Mouse (Mus musculus) midbrain, embryonic 12.5 days (tissue): ENCODE results near the gene A930009A15Rik. TPM values are rescaled to one million over a fixed set of nuclear protein-coding genes. Genes with fewer than 3 reads are reported as not detected.
A peak's percentile ranks its signal among the peaks of the same experiment; 100 is the strongest.

Experiments
- ATAC-seq: fragments of 200-750 bp; cut with Nextera tagmentation; 2 replicates; pipeline ENCODE4 v1.8.0; 2017; ENCODE audit warnings: low read depth, moderate TSS enrichment, moderate library complexity; ENCODE audit not compliant: low FRiP score
- H3K27ac ChIP-seq: fragments of 300-500 bp; sonication (generic); replicated peaks from 2 replicates; pipeline ENCODE4 v1.5.1; 2016; ENCODE audit warnings: mild to moderate bottlenecking
- H3K27me3 ChIP-seq: fragments of 300-500 bp; sonication (generic); 2 replicates; pipeline ENCODE4 v1.6.1; 2016; ENCODE audit warnings: mild to moderate bottlenecking
- H3K36me3 ChIP-seq: fragments of 300-500 bp; sonication (generic); 2 replicates; pipeline ENCODE4 v1.6.1; 2016
- H3K4me1 ChIP-seq: fragments of 300-500 bp; sonication (generic); 2 replicates; pipeline ENCODE4 v1.6.1; 2016
- H3K4me2 ChIP-seq: fragments of 300-500 bp; sonication (generic); replicated peaks from 2 replicates; pipeline ENCODE4 v1.6.1; 2016; ENCODE audit warnings: mild to moderate bottlenecking, moderate library complexity
- H3K4me3 ChIP-seq: fragments of 300-500 bp; sonication (generic); 2 replicates; pipeline ENCODE4 v1.5.1; 2016; ENCODE audit warnings: mild to moderate bottlenecking
- H3K9ac ChIP-seq: fragments of 300-500 bp; sonication (generic); replicated peaks from 2 replicates; pipeline ENCODE4 v1.6.1; 2016; ENCODE audit warnings: mild to moderate bottlenecking, moderate library complexity
- H3K9me3 ChIP-seq: fragments of 300-500 bp; sonication (generic); 2 replicates; pipeline ENCODE4 v1.6.1; 2016; ENCODE audit warnings: mild to moderate bottlenecking
- WGBS: fragments of 180-500 bp; shearing (Covaris S2); methylation state at CpG from one replicate; pipeline ENCODE4 v1.1.7; 2016; 5-methylcytosine and 5-hydroxymethylcytosine counted together
- polyA plus RNA-seq: library from polyadenylated mRNA; unstranded; fragments of >200 nt; fragmentation: Nextera tagmentation; extraction: Ambion mirVana; gene quantifications from 2 replicates; pipeline ENCODE4 v1.2.1, GENCODE M21; 2016

The A930009A15Rik gene
- 0.39 and 0.66 TPM in 2 replicates for polyA plus RNA-seq

- Histone ChIP-seq H3K4me1 (peaks cover 20% of the 10 kb centered on the region), H3K27ac (peak within 1 kb of the TSS; percentile 39; the same call in 1 of the 2 replicates), H3K36me3 (no peaks in the 10 kb centered on the region), H3K4me3 (no peak within 1 kb of the TSS), H3K9me3 (0 out of 2 replicates have a peak, but pooled peaks cover 5% of the 10 kb centered on the region), H3K4me2 (0 out of 2 replicates have a peak within 1 kb of the TSS, but pooled peaks have one; percentile 0), H3K9ac (no peak within 1 kb of the TSS), H3K27me3 (peaks cover 4% of the 10 kb centered on the region; the same call in 1 of the 2 replicates)
- WGBS: 51% methylated on average over 15 of the region's 15 CpGs
- no peak for ATAC-seq
Measured at GRCm38 (mm10) chr10:115569712-115570491, at the start of gene A930009A15Rik. Gene A930009A15Rik, plus strand, starts transcription at chr10:115569986.

- Histone ChIP-seq H3K9me3 (no peaks in the 10 kb centered on the region), H3K4me3 (no peak overlapping the region), H3K9ac (no peak overlapping the region), H3K4me2 (peak overlapping the region; percentile 10; the same call in 1 of the 2 replicates), H3K4me1 (peaks cover 9% of the 10 kb centered on the region), H3K27ac (no peak overlapping the region), H3K36me3 (no peaks in the 10 kb centered on the region), H3K27me3 (0 out of 2 replicates have a peak, but pooled peaks cover 3% of the 10 kb centered on the region)
- ATAC-seq: no peak
- WGBS: 32% methylated on average over 17 of the region's 17 CpGs
Measured at GRCm38 (mm10) chr10:115520200-115521080, 49.3 kb upstream of the A930009A15Rik start.

DNA sequence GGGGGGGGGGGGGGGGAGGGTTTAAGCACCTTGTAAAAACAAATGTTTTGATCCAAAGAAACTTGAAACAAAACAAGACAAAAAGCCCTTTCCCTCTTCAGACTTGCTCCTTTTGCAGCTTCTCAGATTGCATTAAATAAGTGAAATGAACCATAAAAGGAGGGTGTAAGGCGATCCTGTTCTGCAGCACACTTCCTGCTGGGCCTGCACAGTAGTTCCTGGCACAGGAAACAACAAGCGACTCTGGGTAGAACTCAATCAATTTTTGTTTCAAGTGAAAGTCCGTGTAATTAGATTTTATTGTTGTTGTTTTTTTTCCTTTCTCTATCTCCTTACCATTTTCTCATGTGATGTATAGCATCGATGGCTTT lies 48.7 kb upstream of the A930009A15Rik start:
- no peak overlapping the region for H3K4me3 ChIP-seq
- H3K9me3 ChIP-seq: no peaks in the 10 kb centered on the region
- no peak overlapping the region for H3K27ac ChIP-seq
- no peak for ATAC-seq
- no peak overlapping the region for H3K4me2 ChIP-seq
- 0 out of 2 replicates have a peak, but pooled peaks cover 3% of the 10 kb centered on the region for H3K27me3 ChIP-seq
- H3K9ac ChIP-seq: no peak overlapping the region
- peaks cover 9% of the 10 kb centered on the region for H3K4me1 ChIP-seq
- 16% methylated on average over 4 of the region's 4 CpGs for WGBS
- H3K36me3 ChIP-seq: no peaks in the 10 kb centered on the region

GRCm38 (mm10) chr10:115528892-115529291 lies 40.9 kb upstream of the A930009A15Rik start:
- no peaks in the 10 kb centered on the region for H3K4me1 ChIP-seq
- H3K27ac ChIP-seq: no peak overlapping the region
- no peak overlapping the region for H3K9ac ChIP-seq
- no peaks in the 10 kb centered on the region for H3K36me3 ChIP-seq
- ATAC-seq: no peak
- H3K9me3 ChIP-seq: no peaks in the 10 kb centered on the region
- WGBS: 71% methylated on average over 4 of the region's 4 CpGs
- no peak overlapping the region for H3K4me3 ChIP-seq
- H3K27me3 ChIP-seq: no peaks in the 10 kb centered on the region
- no peak overlapping the region for H3K4me2 ChIP-seq

GRCm38 (mm10) chr10:115529768-115530167 lies 40.0 kb upstream of the A930009A15Rik start:
- Histone ChIP-seq H3K27me3 (no peaks in the 10 kb centered on the region), H3K4me3 (no peak overlapping the region), H3K4me1 (no peaks in the 10 kb centered on the region), H3K36me3 (no peaks in the 10 kb centered on the region), H3K9ac (no peak overlapping the region), H3K4me2 (no peak overlapping the region), H3K27ac (no peak overlapping the region), H3K9me3 (no peaks in the 10 kb centered on the region)
- WGBS: 86% methylated on average over 12 of the region's 12 CpGs
- ATAC-seq: no peak

DNA sequence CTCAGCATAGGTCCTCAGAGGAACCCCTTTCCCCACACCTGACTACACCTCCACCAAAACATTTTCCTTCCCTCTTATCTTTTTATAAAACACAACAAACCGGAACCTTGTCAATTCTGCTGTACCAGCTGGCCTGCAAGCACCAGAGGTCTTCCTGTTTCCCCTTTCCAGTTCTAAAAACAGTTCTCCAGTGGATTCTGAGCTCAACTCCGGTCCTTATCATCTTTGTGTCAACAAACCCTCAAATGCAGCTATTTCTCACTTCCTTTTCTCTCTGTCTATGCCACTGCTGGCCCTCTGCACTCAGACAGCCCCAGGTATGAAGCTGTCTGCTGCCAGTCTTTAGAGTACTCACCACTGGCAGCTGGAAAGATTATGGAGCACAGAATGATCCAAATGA lies 39.0 kb upstream of the A930009A15Rik start:
- Histone ChIP-seq H3K9ac (no peak overlapping the region), H3K27ac (no peak overlapping the region), H3K9me3 (no peaks in the 10 kb centered on the region), H3K27me3 (no peaks in the 10 kb centered on the region), H3K36me3 (no peaks in the 10 kb centered on the region), H3K4me1 (no peaks in the 10 kb centered on the region), H3K4me3 (no peak overlapping the region), H3K4me2 (no peak overlapping the region)
- ATAC-seq: no peak
- WGBS: 76% methylated on average over 2 of the region's 2 CpGs

DNA sequence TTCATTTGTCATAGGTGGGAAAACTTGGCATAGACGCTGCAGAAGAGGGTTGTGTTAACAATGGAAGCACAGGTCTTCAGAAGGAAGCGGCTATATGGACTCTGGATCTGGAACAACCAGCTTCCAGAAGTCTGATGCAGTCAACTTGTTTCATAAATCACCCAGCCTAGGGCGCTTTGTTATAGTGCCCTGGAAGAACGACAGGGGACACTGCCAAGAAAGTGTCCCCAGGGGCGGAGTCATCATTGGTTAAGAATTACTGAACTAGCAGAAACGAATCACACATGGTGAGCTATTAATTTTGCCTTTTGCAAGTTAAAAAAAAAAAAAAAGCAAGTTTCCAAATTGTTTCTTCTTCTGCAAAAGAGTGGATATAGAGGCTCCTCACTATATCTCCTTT lies 26.9 kb upstream of the A930009A15Rik start:
- Histone ChIP-seq H3K4me3 (no peak overlapping the region), H3K27ac (no peak overlapping the region), H3K4me2 (no peak overlapping the region), H3K9me3 (no peaks in the 10 kb centered on the region), H3K4me1 (no peaks in the 10 kb centered on the region), H3K9ac (no peak overlapping the region), H3K36me3 (no peaks in the 10 kb centered on the region), H3K27me3 (no peaks in the 10 kb centered on the region)
- WGBS: 85% methylated on average over 6 of the region's 6 CpGs
- ATAC-seq: no peak

- ATAC-seq: no peak
- Histone ChIP-seq H3K4me1 (no peaks in the 10 kb centered on the region; the same call in 1 of the 2 replicates), H3K27me3 (no peaks in the 10 kb centered on the region), H3K9me3 (no peaks in the 10 kb centered on the region), H3K4me2 (no peak overlapping the region), H3K4me3 (no peak overlapping the region), H3K9ac (no peak overlapping the region), H3K27ac (no peak overlapping the region), H3K36me3 (no peaks in the 10 kb centered on the region)
- WGBS: 41% methylated on average over 7 of the region's 7 CpGs
Measured at GRCm38 (mm10) chr10:115550253-115550652, 19.5 kb upstream of the A930009A15Rik start.

DNA sequence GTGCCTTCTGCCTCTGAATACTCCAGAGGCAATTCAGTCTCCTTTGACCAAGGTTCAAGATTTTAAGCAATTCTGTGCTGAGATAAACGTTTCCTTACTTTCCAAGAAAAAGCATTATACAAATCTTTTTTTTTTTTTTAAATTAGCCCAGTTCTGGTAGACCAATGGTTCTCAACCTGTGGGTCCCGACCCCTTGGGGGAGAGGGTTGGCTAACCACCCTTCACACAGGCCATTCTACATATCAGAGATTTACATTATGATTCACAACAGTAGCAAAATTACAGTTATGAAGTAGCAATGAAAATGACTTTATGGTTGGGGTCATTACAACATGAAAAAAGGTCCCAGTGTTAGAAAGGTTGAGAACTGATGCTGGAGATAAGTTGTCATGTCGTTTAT lies 18.7 kb upstream of the A930009A15Rik start:
- H3K9me3 ChIP-seq: no peaks in the 10 kb centered on the region
- no peaks in the 10 kb centered on the region for H3K36me3 ChIP-seq
- no peak overlapping the region for H3K27ac ChIP-seq
- H3K4me1 ChIP-seq: no peaks in the 10 kb centered on the region; the same call in 1 of the 2 replicates
- ATAC-seq: no peak
- no peak overlapping the region for H3K9ac ChIP-seq
- H3K4me2 ChIP-seq: no peak overlapping the region
- H3K27me3 ChIP-seq: no peaks in the 10 kb centered on the region
- H3K4me3 ChIP-seq: no peak overlapping the region
- WGBS: 87% methylated on average over 3 of the region's 3 CpGs

GRCm38 (mm10) chr10:115553352-115554113 lies 16.3 kb upstream of the A930009A15Rik start:
- Histone ChIP-seq H3K27ac (no peak overlapping the region), H3K4me3 (no peak overlapping the region), H3K9ac (no peak overlapping the region), H3K36me3 (no peaks in the 10 kb centered on the region), H3K9me3 (no peaks in the 10 kb centered on the region), H3K27me3 (peaks cover 4% of the 10 kb centered on the region; the same call in 1 of the 2 replicates), H3K4me1 (peaks cover 8% of the 10 kb centered on the region), H3K4me2 (no peak overlapping the region)
- no peak for ATAC-seq
- WGBS: 48% methylated on average over 11 of the region's 11 CpGs

DNA sequence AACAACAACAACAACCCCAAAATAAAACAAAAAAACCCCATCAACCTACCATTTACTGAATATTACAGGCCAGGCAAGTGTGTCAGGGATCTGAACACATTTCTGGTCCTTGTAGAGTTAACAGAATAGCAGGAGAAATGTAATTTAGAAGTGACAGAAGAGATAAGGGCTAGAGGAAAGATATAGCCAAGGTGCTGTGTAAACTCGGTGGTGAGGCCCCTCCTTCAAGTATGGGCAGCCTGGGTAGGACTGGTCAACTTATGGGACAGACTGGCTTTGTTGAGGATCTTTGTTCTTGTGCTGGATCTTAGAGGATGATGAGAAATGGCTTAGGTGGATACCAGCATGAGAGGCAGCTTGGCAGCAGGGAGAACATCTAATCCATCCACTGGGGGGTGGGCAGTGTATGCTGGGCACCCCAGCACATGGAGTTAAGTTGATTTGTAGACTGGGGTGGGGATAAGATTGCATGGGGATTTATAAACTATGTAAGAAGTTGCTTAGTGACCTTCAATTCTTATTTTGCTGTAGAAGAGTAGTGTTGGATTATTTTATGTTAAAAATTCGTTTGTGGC lies 14.5 kb upstream of the A930009A15Rik start:
- no peaks in the 10 kb centered on the region for H3K36me3 ChIP-seq
- H3K9me3 ChIP-seq: no peaks in the 10 kb centered on the region
- H3K9ac ChIP-seq: no peak overlapping the region
- H3K27me3 ChIP-seq: peaks cover 4% of the 10 kb centered on the region
- WGBS: 67% methylated on average over 2 of the region's 2 CpGs
- no peak for ATAC-seq
- no peak overlapping the region for H3K4me2 ChIP-seq
- H3K4me1 ChIP-seq: peaks cover 8% of the 10 kb centered on the region
- no peak overlapping the region for H3K27ac ChIP-seq
- H3K4me3 ChIP-seq: no peak overlapping the region
